In genomic region chr6:147106716-147107115, GRCm38 (mm10) we compare ENCODE assay signal across 20 mouse cellular contexts. TPM values are rescaled to one million over a fixed set of nuclear protein-coding genes. Genes with fewer than 3 reads are reported as not detected.
DNase-seq lines count a peak whose midpoint lies in the region; ATAC-seq and TF ChIP-seq lines count a peak whose summit lies in the region.
"Had no signal": no experiment of that assay in that cellular context is flagged by ENCODE, and none has a peak within 500 bp of the region (broad histone marks: within the 10 kb centered on the region; RNA-seq: fewer than 3 reads in every experiment).

No protein-coding gene starts in this region.

- TF ChIP-seq POLR2A in kidney, adult 2 months (IDR thresholded peaks at IDR 0.05; ENCODE audit: low read depth, low read length) = no peak

- H3K4me1 ChIP-seq in kidney, adult 2 months (ENCODE audit: control insufficient read depth, insufficient read depth, low read length) = no peaks in the 10 kb centered on the region
- H3K4me1 ChIP-seq in kidney, embryonic 14.5 days (ENCODE audit: control insufficient read depth, insufficient read depth, low read length) = no peaks in the 10 kb centered on the region
- H3K4me1 ChIP-seq in kidney, postnatal 0 days (replicated peaks; ENCODE audit: insufficient read depth, low read length) = no peaks in the 10 kb centered on the region
- H3K4me1 ChIP-seq: embryonic facial prominence, embryonic 10.5 days; hindbrain, embryonic 12.5 days had no signal

- no peak overlapping the region for H3K4me2 ChIP-seq in kidney, embryonic 14.5 days (replicated peaks; ENCODE audit: low read depth, low read length)
- no peak overlapping the region for H3K4me2 ChIP-seq in kidney, postnatal 0 days (ENCODE audit: low read length)
- H3K4me2 ChIP-seq: hindbrain, embryonic 12.5 days had no signal

- H3K27me3 ChIP-seq in kidney, adult 2 months (replicated peaks; ENCODE audit: control insufficient read depth, insufficient read depth, low read length) = no peaks in the 10 kb centered on the region
- H3K27me3 ChIP-seq in kidney, embryonic 14.5 days (ENCODE audit: control insufficient read depth, insufficient read depth, low read length) = no peaks in the 10 kb centered on the region
- no peaks in the 10 kb centered on the region for H3K27me3 ChIP-seq in kidney, postnatal 0 days (ENCODE audit: insufficient read depth, low read length)
- H3K27me3 ChIP-seq: hindbrain, embryonic 12.5 days had no signal

- no peak for TF ChIP-seq CTCF in kidney, adult 2 months (conservative IDR thresholded peaks at IDR 0.05; ENCODE audit: insufficient read depth, insufficient read length, low read depth, low read length)
- TF ChIP-seq CTCF in kidney, postnatal 0 days (IDR thresholded peaks at IDR 0.05; ENCODE audit: low read depth) = no peak

- H3K36me3 ChIP-seq in kidney, adult 2 months (ENCODE audit: control insufficient read depth, insufficient read depth, low read length) = no peaks in the 10 kb centered on the region; the same call in none of the 2 replicates
- H3K36me3 ChIP-seq in kidney, embryonic 14.5 days (ENCODE audit: control insufficient read depth, insufficient read depth, low read length) = peaks cover 34% of the 10 kb centered on the region
- H3K36me3 ChIP-seq in kidney, postnatal 0 days (ENCODE audit: insufficient read depth, low read length) = peaks cover 25% of the 10 kb centered on the region; the same call in 1 of the 2 replicates

- 71% methylated on average over 6 of the region's 6 CpGs for WGBS in kidney, adult 2 months
- 90% methylated on average over 6 of the region's 6 CpGs for WGBS in kidney, embryonic 14.5 days
- WGBS in kidney, postnatal 0 days = 79% methylated on average over 6 of the region's 6 CpGs

- no peak for ATAC-seq in kidney, embryonic 14.5 days (ENCODE audit: low FRiP score, low TSS enrichment)
- peak; percentile 49; the same call in 1 of the 2 replicates for ATAC-seq in kidney, postnatal 0 days (replicated peaks; ENCODE audit: low FRiP score, low read depth)
- ATAC-seq: forebrain, embryonic 14.5 days had no signal

- no peak overlapping the region for H3K4me3 ChIP-seq in kidney, adult 2 months (ENCODE audit: insufficient read depth, low read depth, low read length)
- H3K4me3 ChIP-seq in kidney, embryonic 14.5 days (ENCODE audit: low read length) = no peak overlapping the region
- H3K4me3 ChIP-seq in kidney, postnatal 0 days (replicated peaks; ENCODE audit: low read depth, low read length) = no peak overlapping the region
- H3K4me3 ChIP-seq: embryonic facial prominence, embryonic 10.5 days; gastrocnemius, adult 2 months; heart, embryonic 10.5 days; hindbrain, embryonic 12.5 days had no signal

- H3K9me3 ChIP-seq in kidney, embryonic 14.5 days (ENCODE audit: control insufficient read depth, low read length) = no peaks in the 10 kb centered on the region
- no peaks in the 10 kb centered on the region for H3K9me3 ChIP-seq in kidney, postnatal 0 days (replicated peaks; ENCODE audit: low read length)
- H3K9me3 ChIP-seq: embryonic facial prominence, embryonic 10.5 days; heart, embryonic 10.5 days; hindbrain, embryonic 12.5 days had no signal

- H3K9ac ChIP-seq in kidney, embryonic 14.5 days (ENCODE audit: low read depth, low read length) = no peak overlapping the region
- H3K9ac ChIP-seq in kidney, postnatal 0 days (ENCODE audit: low read depth, low read length) = no peak overlapping the region
- H3K9ac ChIP-seq: hindbrain, embryonic 12.5 days had no signal

- peak; percentile 47 for DNase-seq in kidney, adult 2 months
- DNase-seq in kidney, postnatal 0 days (ENCODE audit: low spot score) = no peak
- DNase-seq in kidney, postnatal 4 days = no peak
- DNase-seq in kidney, postnatal 25 days = peak; percentile 12 to 68
- DNase-seq in yolk sac, embryonic 10.5 days (ENCODE audit: low spot score) = peak; percentile 47
- no peak for DNase-seq in heart, adult 8-10 months (ENCODE audit: low spot score)
- DNase-seq: adrenal gland, adult 8-10 months; adrenal gland, postnatal 36 days; cerebellum, adult 2 months; cerebellum, postnatal 10 days; gastrocnemius, adult 2 months; gastrocnemius, postnatal 25 days; heart, adult 11 months; heart, postnatal 10 days; heart, postnatal 4 days had no signal

- H3K27ac ChIP-seq in kidney, adult 2 months (ENCODE audit: insufficient read depth, low read depth, low read length) = no peak overlapping the region
- H3K27ac ChIP-seq in kidney, embryonic 14.5 days (ENCODE audit: low read depth, low read length) = no peak overlapping the region
- no peak overlapping the region for H3K27ac ChIP-seq in kidney, postnatal 0 days
- H3K27ac ChIP-seq: embryonic facial prominence, embryonic 10.5 days; gastrocnemius, adult 2 months; heart, embryonic 10.5 days; hindbrain, embryonic 12.5 days had no signal

RNA-seq across cellular contexts. Expression of gene Klhl42, which starts 15.5 kb away (rescaled TPM):
- polyA plus RNA-seq in kidney, adult 2 months (2012; rRNA removed) = 13.3 and 15.3 TPM in 2 replicates
- polyA plus RNA-seq in kidney, embryonic 14.5 days (2014; fragmentation: Nextera tagmentation; extraction: Ambion mirVana) = 3.4 and 7.2 TPM in 2 replicates
- polyA plus RNA-seq in kidney, postnatal 0 days (2015; fragmentation: Nextera tagmentation; extraction: Ambion mirVana) = 5.7 and 6.0 TPM in 2 replicates
- 1 to 10 TPM; 4.4 to 5.1 (median 4.9) TPM for total RNA-seq in heart, adult 8-10 months (2022)

RNA-seq across cellular contexts. Expression of gene Mansc4, which starts 19.9 kb away (rescaled TPM):
- polyA plus RNA-seq in kidney, adult 2 months (2012; rRNA removed) = 15.6 and 17.2 TPM in 2 replicates
- polyA plus RNA-seq in kidney, embryonic 14.5 days (2014; fragmentation: Nextera tagmentation; extraction: Ambion mirVana) = 4.7 and 6.1 TPM in 2 replicates
- 3.7 and 4.3 TPM in 2 replicates for polyA plus RNA-seq in kidney, postnatal 0 days (2015; fragmentation: Nextera tagmentation; extraction: Ambion mirVana)
- not detected for total RNA-seq in heart, adult 8-10 months (2022)
- total RNA-seq: gastrocnemius, adult 2 months; gastrocnemius, postnatal 25 days; heart, postnatal 10 days; heart, postnatal 4 days had no signal

Comparison
In these comparisons a context has a peak if more than half of its experiments do, and no peak if none do; other contexts are left out.
1. DNase-seq: peak in kidney, adult 2 months (single experiment), kidney, postnatal 25 days (2 of 2) and yolk sac, embryonic 10.5 days (single experiment); none in kidney, postnatal 0 days (single experiment), kidney, postnatal 4 days (0 of 2) and heart, adult 8-10 months (single experiment).